Mouse (Mus musculus): ENCODE measurements at regions not wholly inside any gene's neighbourhood (a gene's known extent, or its start where the extent isn't known, plus 50 kb on each side); places are given as distances from the start of the nearest gene placed in this dataset.

DNA sequence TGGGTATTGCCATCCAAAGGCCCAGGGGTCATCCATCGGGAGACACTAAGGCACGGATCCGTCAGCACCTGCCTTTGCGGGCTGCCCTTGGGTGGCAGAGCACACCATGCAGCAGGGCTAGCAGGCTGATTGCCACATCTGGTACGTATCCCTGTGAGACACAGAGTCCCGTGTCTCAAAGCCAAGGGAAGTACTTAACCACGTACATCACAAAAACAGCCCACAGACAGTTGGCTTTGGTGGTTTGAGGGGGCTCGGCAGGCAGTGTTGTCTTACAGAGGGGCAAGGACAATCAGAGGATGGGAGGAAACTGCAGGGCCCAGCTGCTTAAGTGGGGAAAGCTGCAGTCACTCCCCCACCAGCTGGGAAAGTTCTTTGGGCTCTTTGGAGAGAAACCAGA lies 119.1 kb downstream of the Asb1 start:
- Histone ChIP-seq H3K9me3 (ENCODE audit: control insufficient read depth, low read depth, low read length) (no peaks in the 10 kb centered on the region), H3K27me3 (ENCODE audit: control insufficient read depth, insufficient read depth, low read length) (no peaks in the 10 kb centered on the region), H3K4me2 (replicated peaks; ENCODE audit: low read depth, low read length) (no peak overlapping the region), H3K4me1 (ENCODE audit: control insufficient read depth, insufficient read depth, low read length) (no peaks in the 10 kb centered on the region), H3K9ac (replicated peaks; ENCODE audit: low read depth, low read length) (no peak overlapping the region), H3K36me3 (ENCODE audit: control insufficient read depth, insufficient read depth, low read length) (no peaks in the 10 kb centered on the region), H3K4me3 (ENCODE audit: low read depth, low read length) (no peak overlapping the region), H3K27ac (ENCODE audit: low read length) (no peak overlapping the region)
- ATAC-seq (ENCODE audit: insufficient number of reproducible peaks, insufficient read depth, low FRiP score, low read depth) = no peak
- WGBS = 75% methylated on average over 8 of the region's 8 CpGs

DNA sequence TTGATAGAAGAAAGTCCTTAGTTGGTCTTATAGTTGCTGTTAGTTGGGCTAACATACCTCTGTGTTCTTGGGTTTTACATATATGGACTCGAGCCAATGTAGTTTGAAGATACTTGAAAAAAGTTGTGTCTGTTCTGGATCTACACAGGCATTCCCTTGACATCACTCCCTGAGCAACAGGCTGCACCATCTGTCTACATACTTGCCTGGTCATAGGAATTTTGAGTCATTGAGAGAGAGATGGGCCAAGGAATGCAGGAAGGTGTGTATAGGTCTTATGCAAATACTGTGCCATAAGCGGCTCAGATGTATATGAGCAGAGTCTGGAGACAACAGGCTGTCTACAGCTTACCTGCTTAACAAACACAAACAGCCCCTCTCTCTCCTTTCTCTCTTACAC lies 122.9 kb downstream of the Asb1 start:
- no peaks in the 10 kb centered on the region for H3K4me1 ChIP-seq (ENCODE audit: control insufficient read depth, insufficient read depth, low read length)
- no peaks in the 10 kb centered on the region for H3K27me3 ChIP-seq (ENCODE audit: control insufficient read depth, insufficient read depth, low read length)
- H3K9ac ChIP-seq (replicated peaks; ENCODE audit: low read depth, low read length) = no peak overlapping the region
- no peak overlapping the region for H3K4me3 ChIP-seq (ENCODE audit: low read depth, low read length)
- no peak overlapping the region for H3K4me2 ChIP-seq (replicated peaks; ENCODE audit: low read depth, low read length)
- no peaks in the 10 kb centered on the region for H3K36me3 ChIP-seq (ENCODE audit: control insufficient read depth, insufficient read depth, low read length)
- H3K9me3 ChIP-seq (ENCODE audit: control insufficient read depth, low read depth, low read length) = no peaks in the 10 kb centered on the region
- ATAC-seq (ENCODE audit: insufficient number of reproducible peaks, insufficient read depth, low FRiP score, low read depth) = no peak
- 77% methylated on average over 2 of the region's 2 CpGs for WGBS
- H3K27ac ChIP-seq (ENCODE audit: low read length) = no peak overlapping the region

DNA sequence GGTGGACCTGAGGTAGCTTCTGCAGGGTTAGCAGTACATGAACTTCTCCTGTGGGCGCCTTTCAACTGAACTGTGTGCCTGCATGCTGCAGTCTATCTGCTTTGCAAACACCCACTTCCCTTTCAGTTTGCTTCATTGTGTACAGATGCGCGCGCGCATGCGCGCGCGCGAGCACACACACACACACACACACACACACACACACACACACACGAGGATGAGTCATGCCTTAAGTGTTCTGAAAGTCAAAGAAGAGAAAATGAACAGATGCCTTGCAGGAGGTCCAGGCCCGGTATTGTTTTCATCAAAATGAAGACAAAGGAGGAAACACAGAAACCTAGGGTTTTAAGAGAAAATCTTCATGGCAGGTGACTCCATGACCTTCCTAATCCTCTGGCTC lies 124.3 kb downstream of the Asb1 start:
- 81% methylated on average over 12 of the region's 12 CpGs for WGBS
- no peak overlapping the region for H3K27ac ChIP-seq (ENCODE audit: low read length)
- no peaks in the 10 kb centered on the region for H3K36me3 ChIP-seq (ENCODE audit: control insufficient read depth, insufficient read depth, low read length)
- no peaks in the 10 kb centered on the region for H3K4me1 ChIP-seq (ENCODE audit: control insufficient read depth, insufficient read depth, low read length)
- ATAC-seq (ENCODE audit: insufficient number of reproducible peaks, insufficient read depth, low FRiP score, low read depth) = peak; percentile 18; the same call in 1 of the 2 replicates
- H3K4me3 ChIP-seq (ENCODE audit: low read depth, low read length) = no peak overlapping the region
- no peak overlapping the region for H3K4me2 ChIP-seq (replicated peaks; ENCODE audit: low read depth, low read length)
- H3K9me3 ChIP-seq (ENCODE audit: control insufficient read depth, low read depth, low read length) = no peaks in the 10 kb centered on the region
- no peak overlapping the region for H3K9ac ChIP-seq (replicated peaks; ENCODE audit: low read depth, low read length)
- no peaks in the 10 kb centered on the region for H3K27me3 ChIP-seq (ENCODE audit: control insufficient read depth, insufficient read depth, low read length)

DNA sequence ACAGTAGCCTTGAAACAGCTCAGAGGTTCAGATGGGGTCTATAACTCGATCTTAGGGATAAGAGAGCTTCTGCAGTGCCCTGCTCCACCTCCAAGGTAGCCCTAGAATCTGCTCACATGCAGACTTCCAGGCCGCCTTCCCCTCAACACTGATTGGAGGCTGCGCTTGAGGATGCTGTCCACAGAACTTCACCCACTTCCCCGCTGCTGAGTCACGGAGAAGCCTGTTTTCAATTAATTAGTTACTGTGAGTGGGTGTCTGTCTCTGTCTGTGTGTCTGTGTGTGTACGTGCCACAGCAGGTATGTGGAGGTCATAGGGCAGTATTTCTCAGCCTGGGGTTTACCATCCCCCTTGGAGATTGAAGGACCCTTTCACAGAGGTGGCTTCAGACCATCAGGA lies 128.2 kb downstream of the Asb1 start:
- H3K27ac ChIP-seq (ENCODE audit: low read length) = no peak overlapping the region
- H3K4me2 ChIP-seq (replicated peaks; ENCODE audit: low read depth, low read length) = no peak overlapping the region
- H3K36me3 ChIP-seq (ENCODE audit: control insufficient read depth, insufficient read depth, low read length) = no peaks in the 10 kb centered on the region
- 63% methylated on average over 6 of the region's 6 CpGs for WGBS
- H3K4me1 ChIP-seq (ENCODE audit: control insufficient read depth, insufficient read depth, low read length) = no peaks in the 10 kb centered on the region
- H3K27me3 ChIP-seq (ENCODE audit: control insufficient read depth, insufficient read depth, low read length) = no peaks in the 10 kb centered on the region
- H3K4me3 ChIP-seq (ENCODE audit: low read depth, low read length) = no peak overlapping the region
- H3K9me3 ChIP-seq (ENCODE audit: control insufficient read depth, low read depth, low read length) = no peaks in the 10 kb centered on the region
- no peak overlapping the region for H3K9ac ChIP-seq (replicated peaks; ENCODE audit: low read depth, low read length)
- ATAC-seq (ENCODE audit: insufficient number of reproducible peaks, insufficient read depth, low FRiP score, low read depth) = no peak

DNA sequence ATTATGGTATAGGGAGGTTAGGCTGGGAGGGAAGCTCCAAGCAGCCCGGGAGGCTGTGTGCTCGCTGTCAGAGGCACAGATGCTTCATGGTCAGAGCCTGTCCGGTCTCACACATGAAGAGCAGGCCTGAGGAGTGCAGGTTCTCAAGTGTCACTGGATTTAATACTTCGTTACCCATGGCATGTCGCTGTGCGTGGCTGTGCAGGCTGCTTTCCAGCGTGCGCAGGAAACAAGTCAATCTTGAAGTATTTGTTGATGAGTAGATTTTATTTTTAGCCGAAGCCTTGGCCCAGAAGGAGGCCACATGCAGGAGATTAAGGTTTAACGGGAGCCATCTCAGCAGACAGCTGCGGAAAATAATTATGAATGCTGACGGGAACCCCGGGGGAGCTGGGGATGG lies 130.3 kb upstream of the Twist2 start:
- Histone ChIP-seq H3K4me3 (ENCODE audit: low read depth, low read length) (no peak overlapping the region), H3K4me1 (ENCODE audit: control insufficient read depth, insufficient read depth, low read length) (no peaks in the 10 kb centered on the region), H3K27ac (ENCODE audit: low read length) (no peak overlapping the region), H3K9ac (replicated peaks; ENCODE audit: low read depth, low read length) (no peak overlapping the region), H3K9me3 (ENCODE audit: control insufficient read depth, low read depth, low read length) (no peaks in the 10 kb centered on the region), H3K36me3 (ENCODE audit: control insufficient read depth, insufficient read depth, low read length) (no peaks in the 10 kb centered on the region), H3K4me2 (replicated peaks; ENCODE audit: low read depth, low read length) (no peak overlapping the region), H3K27me3 (ENCODE audit: control insufficient read depth, insufficient read depth, low read length) (no peaks in the 10 kb centered on the region)
- WGBS = 63% methylated on average over 13 of the region's 13 CpGs
- ATAC-seq (ENCODE audit: insufficient number of reproducible peaks, insufficient read depth, low FRiP score, low read depth) = no peak

DNA sequence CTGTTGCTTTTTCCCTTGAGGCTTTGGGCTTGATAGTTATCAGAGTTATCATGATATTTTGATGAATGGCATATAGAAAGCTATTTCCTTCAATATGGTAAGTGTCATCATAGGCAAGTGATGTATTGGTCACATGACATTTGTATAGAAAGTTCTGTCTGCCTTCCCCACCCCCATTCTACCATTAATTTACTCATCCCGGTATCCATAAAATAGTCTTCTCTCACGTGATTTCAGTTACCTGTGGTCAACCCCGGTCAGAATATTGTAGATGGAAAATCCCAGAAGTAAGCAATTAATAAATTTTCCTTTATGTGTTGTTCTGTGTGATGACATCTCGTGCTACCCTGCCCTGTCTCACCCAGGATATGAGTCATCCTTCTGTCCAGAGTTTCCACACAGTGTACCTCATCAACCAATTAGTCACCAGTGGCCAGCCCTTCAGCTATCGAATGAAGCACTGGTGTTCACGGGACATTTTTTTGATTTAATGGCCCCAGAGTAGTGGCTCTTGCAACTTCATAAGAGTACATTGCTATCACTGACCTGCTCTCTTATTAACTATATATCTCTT lies 127.1 kb upstream of the Twist2 start:
- Histone ChIP-seq H3K4me1 (ENCODE audit: control insufficient read depth, insufficient read depth, low read length) (no peaks in the 10 kb centered on the region), H3K4me2 (replicated peaks; ENCODE audit: low read depth, low read length) (no peak overlapping the region), H3K27me3 (ENCODE audit: control insufficient read depth, insufficient read depth, low read length) (no peaks in the 10 kb centered on the region), H3K27ac (ENCODE audit: low read length) (no peak overlapping the region), H3K9me3 (ENCODE audit: control insufficient read depth, low read depth, low read length) (no peaks in the 10 kb centered on the region), H3K9ac (replicated peaks; ENCODE audit: low read depth, low read length) (no peak overlapping the region), H3K36me3 (ENCODE audit: control insufficient read depth, insufficient read depth, low read length) (no peaks in the 10 kb centered on the region), H3K4me3 (ENCODE audit: low read depth, low read length) (no peak overlapping the region)
- 82% methylated on average over 6 of the region's 6 CpGs for WGBS
- ATAC-seq (ENCODE audit: insufficient number of reproducible peaks, insufficient read depth, low FRiP score, low read depth) = no peak

DNA sequence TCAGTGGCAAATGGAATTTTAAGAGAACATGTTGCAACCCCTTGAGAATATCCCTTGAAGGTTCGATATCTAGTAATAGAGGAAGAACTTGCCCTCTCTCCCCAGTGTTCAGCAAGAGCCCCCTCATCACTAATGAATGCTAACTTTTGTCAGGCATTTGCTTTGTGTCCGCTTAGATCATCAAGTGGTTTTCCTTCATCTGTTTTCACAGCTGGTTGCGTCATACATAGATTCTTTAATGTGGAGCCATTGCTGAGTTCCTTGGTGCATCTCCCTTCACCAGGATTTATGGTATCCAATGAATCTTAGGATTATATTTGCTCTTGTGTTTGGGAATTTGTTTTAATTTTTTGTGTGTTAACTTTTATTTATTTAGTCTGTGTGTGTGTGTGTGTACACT lies 124.2 kb upstream of the Twist2 start:
- H3K4me1 ChIP-seq (ENCODE audit: control insufficient read depth, insufficient read depth, low read length) = no peaks in the 10 kb centered on the region
- H3K4me3 ChIP-seq (ENCODE audit: low read depth, low read length) = no peak overlapping the region
- no peak overlapping the region for H3K9ac ChIP-seq (replicated peaks; ENCODE audit: low read depth, low read length)
- H3K27me3 ChIP-seq (ENCODE audit: control insufficient read depth, insufficient read depth, low read length) = no peaks in the 10 kb centered on the region
- no peak overlapping the region for H3K27ac ChIP-seq (ENCODE audit: low read length)
- no peak overlapping the region for H3K4me2 ChIP-seq (replicated peaks; ENCODE audit: low read depth, low read length)
- no peaks in the 10 kb centered on the region for H3K9me3 ChIP-seq (ENCODE audit: control insufficient read depth, low read depth, low read length)
- 76% methylated on average over 3 of the region's 3 CpGs for WGBS
- H3K36me3 ChIP-seq (ENCODE audit: control insufficient read depth, insufficient read depth, low read length) = no peaks in the 10 kb centered on the region
- ATAC-seq (ENCODE audit: insufficient number of reproducible peaks, insufficient read depth, low FRiP score, low read depth) = no peak

DNA sequence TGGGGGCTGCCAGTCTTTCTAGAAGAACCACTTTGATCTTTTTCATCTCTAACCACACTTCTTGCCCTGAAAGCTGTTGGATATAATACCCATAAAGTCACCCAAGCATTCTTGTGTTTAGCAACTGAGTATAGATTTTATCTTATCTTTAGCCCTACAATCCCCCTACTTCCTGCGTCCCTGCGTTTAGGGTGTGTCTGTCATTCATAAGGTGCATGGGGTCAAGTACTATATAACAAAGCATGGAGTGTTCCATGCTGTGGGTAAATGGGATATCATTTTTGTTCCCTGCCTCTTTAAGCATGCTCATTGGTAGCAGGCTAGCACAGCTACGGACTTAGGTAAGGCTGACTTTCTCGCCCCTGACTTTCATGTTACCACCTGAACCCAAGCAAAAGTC lies 122.5 kb upstream of the Twist2 start:
- ATAC-seq (ENCODE audit: insufficient number of reproducible peaks, insufficient read depth, low FRiP score, low read depth) = no peak
- WGBS = 39% methylated on average over 4 of the region's 4 CpGs
- H3K9ac ChIP-seq (replicated peaks; ENCODE audit: low read depth, low read length) = no peak overlapping the region

DNA sequence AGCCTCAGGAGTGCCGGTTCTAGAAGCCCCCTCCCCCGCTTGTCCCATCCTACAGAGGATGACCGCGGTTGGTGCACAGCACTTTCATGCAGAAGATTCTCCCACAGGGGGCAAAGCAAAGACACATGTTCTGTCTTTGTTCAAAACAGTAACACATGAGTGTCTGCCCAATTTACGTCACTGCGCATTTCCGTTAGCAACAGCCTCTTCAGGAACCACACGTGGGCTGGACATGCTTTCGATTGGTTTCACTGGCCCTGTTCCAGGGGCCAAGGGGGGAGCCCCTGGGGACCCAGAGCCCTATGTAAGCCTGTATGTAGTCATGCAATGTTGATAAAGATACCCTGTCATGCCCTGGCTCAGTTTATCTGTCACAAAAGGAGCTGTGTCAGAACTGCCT lies 116.2 kb upstream of the Twist2 start:
- Histone ChIP-seq H3K4me2 (replicated peaks; ENCODE audit: low read depth, low read length) (no peak overlapping the region), H3K27ac (ENCODE audit: low read length) (no peak overlapping the region), H3K36me3 (ENCODE audit: control insufficient read depth, insufficient read depth, low read length) (no peaks in the 10 kb centered on the region), H3K27me3 (ENCODE audit: control insufficient read depth, insufficient read depth, low read length) (no peaks in the 10 kb centered on the region), H3K9me3 (ENCODE audit: control insufficient read depth, low read depth, low read length) (no peaks in the 10 kb centered on the region), H3K4me3 (ENCODE audit: low read depth, low read length) (no peak overlapping the region), H3K4me1 (ENCODE audit: control insufficient read depth, insufficient read depth, low read length) (no peaks in the 10 kb centered on the region), H3K9ac (replicated peaks; ENCODE audit: low read depth, low read length) (no peak overlapping the region)
- WGBS = 74% methylated on average over 9 of the region's 9 CpGs
- no peak for ATAC-seq (ENCODE audit: insufficient number of reproducible peaks, insufficient read depth, low FRiP score, low read depth)

More for the DNA sequence above, 122.5 kb upstream of the Twist2 start:
- H3K36me3 ChIP-seq (ENCODE audit: control insufficient read depth, insufficient read depth, low read length) = no peaks in the 10 kb centered on the region
- no peaks in the 10 kb centered on the region for H3K4me1 ChIP-seq (ENCODE audit: control insufficient read depth, insufficient read depth, low read length)
- no peaks in the 10 kb centered on the region for H3K9me3 ChIP-seq (ENCODE audit: control insufficient read depth, low read depth, low read length)
- H3K27ac ChIP-seq (ENCODE audit: low read length) = no peak overlapping the region
- H3K4me2 ChIP-seq (replicated peaks; ENCODE audit: low read depth, low read length) = no peak overlapping the region
- H3K4me3 ChIP-seq (ENCODE audit: low read depth, low read length) = no peak overlapping the region
- no peaks in the 10 kb centered on the region for H3K27me3 ChIP-seq (ENCODE audit: control insufficient read depth, insufficient read depth, low read length)
